Mouse (Mus musculus) liver, embryonic 14.5 days (tissue): ENCODE data around the gene Phldb2.

Experiments used
- CTCF ChIP-seq: IDR thresholded peaks from 2 replicates; pipeline ENCODE4 v1.5.1; 2016; ENCODE audit warnings: antibody characterized with exemption, low read depth, control low read depth
- EP300 ChIP-seq: IDR thresholded peaks from 2 replicates; pipeline ENCODE4 v1.6.1; 2016; ENCODE audit warnings: antibody characterized with exemption, low read depth

- TF ChIP-seq EP300 (no peak), CTCF (no peak)
Measured at GRCm38 (mm10) chr16:45767434-45767833, 186.0 kb downstream of the Phldb2 start.
